ENCODE assay signal across 8 mouse cellular contexts in the genomic region with DNA sequence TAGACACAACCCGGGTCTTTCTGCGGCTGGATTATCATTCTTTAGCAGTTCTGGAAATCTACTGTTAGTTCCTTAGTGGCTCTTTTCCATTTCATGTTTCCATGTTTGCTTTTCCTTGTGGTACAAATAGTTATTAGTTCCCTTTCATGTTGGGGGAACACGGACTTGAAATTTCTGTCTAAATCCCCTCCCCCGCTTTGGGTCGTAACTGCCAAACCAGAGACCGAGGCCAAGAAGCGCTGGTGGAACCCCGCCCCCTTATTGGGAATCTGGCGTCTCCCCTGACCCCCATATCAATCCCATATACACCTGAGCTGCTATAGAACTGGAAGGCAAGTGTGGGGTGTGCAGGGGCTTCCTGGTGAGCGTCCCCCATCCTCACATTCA. TPM values are rescaled to one million over a fixed set of nuclear protein-coding genes. Genes with fewer than 3 reads are reported as not detected.
A peak's percentile ranks its signal among the peaks of the same experiment; 100 is the strongest.
DNase-seq lines count a peak whose midpoint lies in the region; ATAC-seq and TF ChIP-seq lines count a peak whose summit lies in the region.

No protein-coding gene starts in this region.

- H3K9me3 ChIP-seq in lung, embryonic 15.5 days, result no peaks in the 10 kb centered on the region
- H3K9me3 ChIP-seq in forebrain, embryonic 10.5 days, result no peaks in the 10 kb centered on the region
- no peaks in the 10 kb centered on the region for H3K9me3 ChIP-seq in kidney, postnatal 0 days (replicated peaks; ENCODE audit: low read length)
- H3K9me3 ChIP-seq in neural tube, embryonic 14.5 days (ENCODE audit: control insufficient read depth, low read length), result no peaks in the 10 kb centered on the region

- peak overlapping the region; percentile 59 for H3K9ac ChIP-seq in lung, embryonic 15.5 days
- H3K9ac ChIP-seq in kidney, postnatal 0 days (ENCODE audit: low read depth, low read length), result peak overlapping the region; percentile 58
- no peak overlapping the region for H3K9ac ChIP-seq in neural tube, embryonic 14.5 days (replicated peaks; ENCODE audit: low read depth, low read length)

- DNase-seq in lung, postnatal 36 days, result no peak
- no peak for DNase-seq in forebrain, embryonic 10.5 days (ENCODE audit: extremely low spot score, low spot score)
- DNase-seq in kidney, postnatal 0 days (ENCODE audit: low spot score), result no peak
- no peak for DNase-seq in embryo, embryonic 10 days (ENCODE audit: low spot score)
- no peak for DNase-seq in gastrocnemius, postnatal 10 days
- no peak for DNase-seq in left cerebral cortex, adult 8-10 months (ENCODE audit: low spot score in 2 of 2)

- no peak for ATAC-seq in lung, embryonic 15.5 days (ENCODE audit: borderline replicate concordance, extremely low read depth, low FRiP score, low TSS enrichment)
- ATAC-seq in kidney, postnatal 0 days (replicated peaks; ENCODE audit: low FRiP score, low read depth), result no peak
- no peak for ATAC-seq in neural tube, embryonic 14.5 days (ENCODE audit: low read depth)

- WGBS in lung, embryonic 15.5 days, result 4% methylated on average over 10 of the region's 10 CpGs
- under 1% methylated on average over 10 of the region's 10 CpGs for WGBS in forebrain, embryonic 10.5 days
- WGBS in kidney, postnatal 0 days, result 4% methylated on average over 10 of the region's 10 CpGs
- 1% methylated on average over 10 of the region's 10 CpGs for WGBS in neural tube, embryonic 14.5 days

- H3K4me3 ChIP-seq in lung, embryonic 15.5 days, result peak overlapping the region; percentile 60
- peak overlapping the region; percentile 75 for H3K4me3 ChIP-seq in forebrain, embryonic 10.5 days
- H3K4me3 ChIP-seq in kidney, postnatal 0 days (replicated peaks; ENCODE audit: low read depth, low read length), result peak overlapping the region; percentile 51
- peak overlapping the region; percentile 45 for H3K4me3 ChIP-seq in neural tube, embryonic 14.5 days (ENCODE audit: low read depth, low read length)

- TF ChIP-seq CTCF in kidney, postnatal 0 days (IDR thresholded peaks at IDR 0.05; ENCODE audit: low read depth), result no peak

- H3K4me1 ChIP-seq in lung, embryonic 15.5 days, result peaks cover 44% of the 10 kb centered on the region
- peaks cover 66% of the 10 kb centered on the region for H3K4me1 ChIP-seq in forebrain, embryonic 10.5 days
- peaks cover 22% of the 10 kb centered on the region for H3K4me1 ChIP-seq in kidney, postnatal 0 days (replicated peaks; ENCODE audit: insufficient read depth, low read length)
- H3K4me1 ChIP-seq in neural tube, embryonic 14.5 days (ENCODE audit: control insufficient read depth, insufficient read depth, low read length), result peaks cover 28% of the 10 kb centered on the region

- H3K27me3 ChIP-seq in lung, embryonic 15.5 days, result no peaks in the 10 kb centered on the region
- H3K27me3 ChIP-seq in forebrain, embryonic 10.5 days (ENCODE audit: poor library complexity, severe bottlenecking), result peaks cover 35% of the 10 kb centered on the region
- H3K27me3 ChIP-seq in kidney, postnatal 0 days (ENCODE audit: insufficient read depth, low read length), result no peaks in the 10 kb centered on the region
- peaks cover 5% of the 10 kb centered on the region; the same call in 1 of the 2 replicates for H3K27me3 ChIP-seq in neural tube, embryonic 14.5 days (ENCODE audit: control insufficient read depth, insufficient read depth, low read length)

- peak overlapping the region; percentile 93 for H3K27ac ChIP-seq in lung, embryonic 15.5 days
- peak overlapping the region; percentile 90 for H3K27ac ChIP-seq in forebrain, embryonic 10.5 days
- peak overlapping the region; percentile 91 for H3K27ac ChIP-seq in kidney, postnatal 0 days
- H3K27ac ChIP-seq in neural tube, embryonic 14.5 days (ENCODE audit: low read depth, low read length), result no peak overlapping the region

- H3K4me2 ChIP-seq in lung, embryonic 15.5 days, result peak overlapping the region; percentile 97
- H3K4me2 ChIP-seq in kidney, postnatal 0 days (ENCODE audit: low read length), result peak overlapping the region; percentile 99
- H3K4me2 ChIP-seq in neural tube, embryonic 14.5 days (ENCODE audit: low read depth, low read length), result peak overlapping the region; percentile 97

- no peaks in the 10 kb centered on the region for H3K36me3 ChIP-seq in lung, embryonic 15.5 days
- H3K36me3 ChIP-seq in forebrain, embryonic 10.5 days (replicated peaks), result 0 out of 2 replicates have a peak, but pooled peaks cover 8% of the 10 kb centered on the region
- H3K36me3 ChIP-seq in kidney, postnatal 0 days (ENCODE audit: insufficient read depth, low read length), result no peaks in the 10 kb centered on the region
- no peaks in the 10 kb centered on the region for H3K36me3 ChIP-seq in neural tube, embryonic 14.5 days (ENCODE audit: control insufficient read depth, insufficient read depth, low read length)

RNA-seq across cellular contexts. Expression of gene Zbtb7b, which starts 0.8 kb away (rescaled TPM):
- 3.7 TPM in 2 replicates for polyA plus RNA-seq in lung, embryonic 15.5 days (2015; fragmentation: Nextera tagmentation; extraction: Ambion mirVana)
- polyA plus RNA-seq in forebrain, embryonic 10.5 days (2016; fragmentation: Nextera tagmentation; extraction: Ambion mirVana), result 0.65 and 0.69 TPM in 2 replicates
- 4.3 TPM in 2 replicates for polyA plus RNA-seq in kidney, postnatal 0 days (2015; fragmentation: Nextera tagmentation; extraction: Ambion mirVana)
- polyA plus RNA-seq in neural tube, embryonic 14.5 days (2014; fragmentation: Nextera tagmentation; extraction: Ambion mirVana), result 0.40 and 0.78 TPM in 2 replicates
- 10 to 100 TPM; 19.1 to 21.8 TPM for total RNA-seq in gastrocnemius, postnatal 10 days (2021)
- total RNA-seq in left cerebral cortex, adult 8-10 months (2022), result 10 to 100 TPM; 11.3 to 20.3 (median 15.8) TPM

RNA-seq across cellular contexts. Expression of gene Lenep, which starts 7.2 kb away (rescaled TPM):
- polyA plus RNA-seq in lung, embryonic 15.5 days (2015; fragmentation: Nextera tagmentation; extraction: Ambion mirVana), result not detected in 2 replicates
- 0.15 and 0.23 TPM in 2 replicates for polyA plus RNA-seq in forebrain, embryonic 10.5 days (2016; fragmentation: Nextera tagmentation; extraction: Ambion mirVana)
- 0.16 TPM in 1 of 2 replicates, not detected in the other for polyA plus RNA-seq in kidney, postnatal 0 days (2015; fragmentation: Nextera tagmentation; extraction: Ambion mirVana)
- polyA plus RNA-seq in neural tube, embryonic 14.5 days (2014; fragmentation: Nextera tagmentation; extraction: Ambion mirVana), result 0.88 and 1.9 TPM in 2 replicates
- under 1 TPM; 0.59 to 0.73 TPM for total RNA-seq in gastrocnemius, postnatal 10 days (2021)
- total RNA-seq in left cerebral cortex, adult 8-10 months (2022), result 1 to 10 TPM; 3.9 to 5.8 (median 4.4) TPM

RNA-seq across cellular contexts. Expression of gene Flad1, which starts 16.3 kb away (rescaled TPM):
- 21.3 and 23.1 TPM in 2 replicates for polyA plus RNA-seq in lung, embryonic 15.5 days (2015; fragmentation: Nextera tagmentation; extraction: Ambion mirVana)
- polyA plus RNA-seq in forebrain, embryonic 10.5 days (2016; fragmentation: Nextera tagmentation; extraction: Ambion mirVana), result 27.0 and 29.8 TPM in 2 replicates
- polyA plus RNA-seq in kidney, postnatal 0 days (2015; fragmentation: Nextera tagmentation; extraction: Ambion mirVana), result 28.8 and 29.8 TPM in 2 replicates
- 29.5 and 30.8 TPM in 2 replicates for polyA plus RNA-seq in neural tube, embryonic 14.5 days (2014; fragmentation: Nextera tagmentation; extraction: Ambion mirVana)
- total RNA-seq in gastrocnemius, postnatal 10 days (2021), result 10 to 100 TPM; 25.8 to 29.5 TPM
- total RNA-seq in left cerebral cortex, adult 8-10 months (2022), result 10 to 100 TPM; 30.8 to 39.9 (median 35.6) TPM

RNA-seq across cellular contexts. Expression of gene Cks1b, which starts 22.8 kb away (rescaled TPM):
- 556 and 595 TPM in 2 replicates for polyA plus RNA-seq in lung, embryonic 15.5 days (2015; fragmentation: Nextera tagmentation; extraction: Ambion mirVana)
- 681 and 720 TPM in 2 replicates for polyA plus RNA-seq in forebrain, embryonic 10.5 days (2016; fragmentation: Nextera tagmentation; extraction: Ambion mirVana)
- 315 and 326 TPM in 2 replicates for polyA plus RNA-seq in kidney, postnatal 0 days (2015; fragmentation: Nextera tagmentation; extraction: Ambion mirVana)
- 72.0 and 85.4 TPM in 2 replicates for polyA plus RNA-seq in neural tube, embryonic 14.5 days (2014; fragmentation: Nextera tagmentation; extraction: Ambion mirVana)
- total RNA-seq in gastrocnemius, postnatal 10 days (2021), result 10 to 100 TPM; 19.7 to 22.3 TPM
- 1 to 10 TPM; 2.4 to 3.5 (median 2.8) TPM for total RNA-seq in left cerebral cortex, adult 8-10 months (2022)

RNA-seq across cellular contexts. Expression of gene Shc1, which starts 22.8 kb away (rescaled TPM):
- 108 and 111 TPM in 2 replicates for polyA plus RNA-seq in lung, embryonic 15.5 days (2015; fragmentation: Nextera tagmentation; extraction: Ambion mirVana)
- polyA plus RNA-seq in forebrain, embryonic 10.5 days (2016; fragmentation: Nextera tagmentation; extraction: Ambion mirVana), result 49.4 and 53.2 TPM in 2 replicates
- polyA plus RNA-seq in kidney, postnatal 0 days (2015; fragmentation: Nextera tagmentation; extraction: Ambion mirVana), result 72.0 and 73.2 TPM in 2 replicates
- polyA plus RNA-seq in neural tube, embryonic 14.5 days (2014; fragmentation: Nextera tagmentation; extraction: Ambion mirVana), result 4.1 and 18.9 TPM in 2 replicates
- total RNA-seq in gastrocnemius, postnatal 10 days (2021), result 10 to 100 TPM; 50.0 to 57.8 TPM
- 10 to 100 TPM; 15.1 to 18.7 (median 17.3) TPM for total RNA-seq in left cerebral cortex, adult 8-10 months (2022)
